Comparison of ENCODE assay signal across 18 mouse cellular contexts in genomic region chr2:101998911-101999572, GRCm38 (mm10).
DNase-seq lines count a peak whose midpoint lies in the region; ATAC-seq and TF ChIP-seq lines count a peak whose summit lies in the region.
"Had no signal": no experiment of that assay in that cellular context is flagged by ENCODE, and none has a peak within 500 bp of the region (broad histone marks: within the 10 kb centered on the region; RNA-seq: fewer than 3 reads in every experiment).

No protein-coding gene starts in this region.

- H3K4me3 ChIP-seq in forebrain, embryonic 13.5 days = no peak overlapping the region
- no peak overlapping the region for H3K4me3 ChIP-seq in forebrain, embryonic 14.5 days (ENCODE audit: low read depth, low read length)
- no peak overlapping the region for H3K4me3 ChIP-seq in midbrain, embryonic 14.5 days (replicated peaks; ENCODE audit: low read depth, low read length)
- no peak overlapping the region for H3K4me3 ChIP-seq in midbrain, embryonic 11.5 days (ENCODE audit: low read depth, low read length)
- no peak overlapping the region for H3K4me3 ChIP-seq in hindbrain, embryonic 14.5 days (replicated peaks; ENCODE audit: low read length)
- H3K4me3 ChIP-seq in limb, embryonic 14.5 days (replicated peaks; ENCODE audit: low read length) = no peak overlapping the region
- H3K4me3 ChIP-seq: embryonic facial prominence, embryonic 10.5 days; liver, embryonic 12.5 days had no signal

- no peak for ATAC-seq in forebrain, embryonic 13.5 days
- no peak for ATAC-seq in forebrain, embryonic 14.5 days
- ATAC-seq in midbrain, embryonic 14.5 days (ENCODE audit: low FRiP score, low TSS enrichment) = no peak
- no peak for ATAC-seq in midbrain, embryonic 11.5 days (ENCODE audit: low FRiP score)
- peak; percentile 19; the same call in 1 of the 2 replicates for ATAC-seq in hindbrain, embryonic 14.5 days (ENCODE audit: low FRiP score)
- ATAC-seq in limb, embryonic 14.5 days (ENCODE audit: low FRiP score, low read depth) = no peak
- ATAC-seq: activated CD4-positive, CD25-positive, alpha-beta regulatory T cell, adult 4 months; liver, embryonic 12.5 days had no signal

- no peak for DNase-seq in forebrain, embryonic 14.5 days (ENCODE audit: low spot score)
- peak; percentile 49 for DNase-seq in midbrain, embryonic 14.5 days
- DNase-seq in midbrain, embryonic 11.5 days (ENCODE audit: low spot score, missing footprints) = no peak
- peak; percentile 69 for DNase-seq in hindbrain, embryonic 14.5 days (ENCODE audit: low spot score)
- DNase-seq in limb, embryonic 14.5 days (ENCODE audit: low spot score) = peak; percentile 57
- no peak for DNase-seq in frontal cortex, postnatal 25 days (ENCODE audit: low spot score in 2 of 2)
- no peak for DNase-seq in Muller cell, postnatal 12 days (ENCODE audit: inconsistent ontology term)
- DNase-seq: cerebellum, adult 9-11 months; heart, adult 18-20 months; heart, postnatal 10 days; lung, postnatal 10 days; right cerebral cortex, postnatal 4 days; thymus, postnatal 25 days had no signal

- H3K36me3 ChIP-seq in forebrain, embryonic 13.5 days (ENCODE audit: poor library complexity, severe bottlenecking) = no peaks in the 10 kb centered on the region
- no peaks in the 10 kb centered on the region for H3K36me3 ChIP-seq in forebrain, embryonic 14.5 days (ENCODE audit: control insufficient read depth, insufficient read depth, low read length)
- no peaks in the 10 kb centered on the region for H3K36me3 ChIP-seq in midbrain, embryonic 14.5 days (ENCODE audit: control insufficient read depth, insufficient read depth, low read length)
- no peaks in the 10 kb centered on the region for H3K36me3 ChIP-seq in midbrain, embryonic 11.5 days (ENCODE audit: control insufficient read depth, insufficient read depth, low read length)
- H3K36me3 ChIP-seq in hindbrain, embryonic 14.5 days (replicated peaks; ENCODE audit: control insufficient read depth, insufficient read depth) = no peaks in the 10 kb centered on the region
- H3K36me3 ChIP-seq in limb, embryonic 14.5 days (ENCODE audit: control insufficient read depth, insufficient read depth, low read length) = no peaks in the 10 kb centered on the region
- H3K36me3 ChIP-seq: embryonic facial prominence, embryonic 10.5 days; G1E; liver, embryonic 12.5 days had no signal

- H3K9me3 ChIP-seq in forebrain, embryonic 13.5 days (replicated peaks) = no peaks in the 10 kb centered on the region
- H3K9me3 ChIP-seq in forebrain, embryonic 14.5 days (replicated peaks; ENCODE audit: control insufficient read depth, low read length) = no peaks in the 10 kb centered on the region
- no peaks in the 10 kb centered on the region for H3K9me3 ChIP-seq in midbrain, embryonic 14.5 days (ENCODE audit: control insufficient read depth, low read length)
- H3K9me3 ChIP-seq in midbrain, embryonic 11.5 days (ENCODE audit: control insufficient read depth, low read length) = no peaks in the 10 kb centered on the region
- H3K9me3 ChIP-seq in hindbrain, embryonic 14.5 days (ENCODE audit: control insufficient read depth, low read length) = no peaks in the 10 kb centered on the region
- no peaks in the 10 kb centered on the region for H3K9me3 ChIP-seq in limb, embryonic 14.5 days (ENCODE audit: control insufficient read depth, low read length)
- H3K9me3 ChIP-seq: embryonic facial prominence, embryonic 10.5 days; G1E; liver, embryonic 12.5 days had no signal

- no peak overlapping the region for H3K9ac ChIP-seq in forebrain, embryonic 13.5 days
- H3K9ac ChIP-seq in forebrain, embryonic 14.5 days (ENCODE audit: low read length) = no peak overlapping the region
- H3K9ac ChIP-seq in midbrain, embryonic 14.5 days (replicated peaks; ENCODE audit: low read length) = no peak overlapping the region
- H3K9ac ChIP-seq in midbrain, embryonic 11.5 days (ENCODE audit: low read length) = no peak overlapping the region
- no peak overlapping the region for H3K9ac ChIP-seq in hindbrain, embryonic 14.5 days
- H3K9ac ChIP-seq in limb, embryonic 14.5 days (ENCODE audit: low read depth, low read length, severe bottlenecking) = no peak overlapping the region
- H3K9ac ChIP-seq: liver, embryonic 12.5 days had no signal

- 0 out of 2 replicates have a peak overlapping the region, but pooled peaks have one; percentile 44 for H3K27ac ChIP-seq in forebrain, embryonic 13.5 days
- no peak overlapping the region for H3K27ac ChIP-seq in forebrain, embryonic 14.5 days (ENCODE audit: low read depth, low read length)
- H3K27ac ChIP-seq in midbrain, embryonic 14.5 days (replicated peaks; ENCODE audit: low read depth, low read length) = no peak overlapping the region
- H3K27ac ChIP-seq in midbrain, embryonic 11.5 days (ENCODE audit: low read depth, low read length) = no peak overlapping the region
- H3K27ac ChIP-seq in hindbrain, embryonic 14.5 days = peak overlapping the region; percentile 58
- H3K27ac ChIP-seq in limb, embryonic 14.5 days (replicated peaks; ENCODE audit: low read depth, low read length) = no peak overlapping the region
- H3K27ac ChIP-seq: embryonic facial prominence, embryonic 10.5 days; liver, embryonic 12.5 days had no signal

- H3K4me1 ChIP-seq in forebrain, embryonic 13.5 days = peaks cover 76% of the 10 kb centered on the region
- H3K4me1 ChIP-seq in forebrain, embryonic 14.5 days (ENCODE audit: control insufficient read depth, insufficient read depth, low read length) = peaks cover 61% of the 10 kb centered on the region
- peaks cover 61% of the 10 kb centered on the region for H3K4me1 ChIP-seq in midbrain, embryonic 14.5 days (ENCODE audit: control insufficient read depth, insufficient read depth, low read length)
- H3K4me1 ChIP-seq in midbrain, embryonic 11.5 days (ENCODE audit: control insufficient read depth, insufficient read depth, low read length) = peaks cover 33% of the 10 kb centered on the region
- H3K4me1 ChIP-seq in hindbrain, embryonic 14.5 days (replicated peaks; ENCODE audit: control insufficient read depth, insufficient read depth, low read length) = peaks cover 66% of the 10 kb centered on the region
- H3K4me1 ChIP-seq in limb, embryonic 14.5 days (ENCODE audit: control insufficient read depth, insufficient read depth, low read length) = peaks cover 25% of the 10 kb centered on the region

- H3K4me2 ChIP-seq in forebrain, embryonic 13.5 days = no peak overlapping the region
- no peak overlapping the region for H3K4me2 ChIP-seq in forebrain, embryonic 14.5 days (ENCODE audit: low read length)
- H3K4me2 ChIP-seq in midbrain, embryonic 14.5 days (ENCODE audit: low read length) = no peak overlapping the region
- no peak overlapping the region for H3K4me2 ChIP-seq in midbrain, embryonic 11.5 days
- no peak overlapping the region for H3K4me2 ChIP-seq in hindbrain, embryonic 14.5 days (replicated peaks)
- no peak overlapping the region for H3K4me2 ChIP-seq in limb, embryonic 14.5 days (replicated peaks; ENCODE audit: low read depth, low read length, severe bottlenecking)
- H3K4me2 ChIP-seq: liver, embryonic 12.5 days had no signal

- H3K27me3 ChIP-seq in forebrain, embryonic 13.5 days = no peaks in the 10 kb centered on the region
- H3K27me3 ChIP-seq in forebrain, embryonic 14.5 days (replicated peaks; ENCODE audit: control insufficient read depth, insufficient read depth, low read length) = no peaks in the 10 kb centered on the region
- H3K27me3 ChIP-seq in midbrain, embryonic 14.5 days (ENCODE audit: control insufficient read depth, insufficient read depth, low read length) = no peaks in the 10 kb centered on the region
- no peaks in the 10 kb centered on the region for H3K27me3 ChIP-seq in midbrain, embryonic 11.5 days (ENCODE audit: control insufficient read depth, insufficient read depth, low read length)
- no peaks in the 10 kb centered on the region for H3K27me3 ChIP-seq in hindbrain, embryonic 14.5 days (ENCODE audit: control insufficient read depth, insufficient read depth, low read length)
- H3K27me3 ChIP-seq in limb, embryonic 14.5 days (ENCODE audit: control insufficient read depth, insufficient read depth, low read length) = no peaks in the 10 kb centered on the region
- H3K27me3 ChIP-seq: liver, embryonic 12.5 days had no signal

- no peak for TF ChIP-seq POLR2A in limb, embryonic 14.5 days (IDR thresholded peaks at IDR 0.05; ENCODE audit: borderline replicate concordance, extremely low read depth, insufficient read depth, insufficient read length)

- 76% methylated on average over 11 of the region's 11 CpGs for WGBS in forebrain, embryonic 13.5 days
- 65% methylated on average over 11 of the region's 11 CpGs for whole genome bisulfite sequencing in forebrain, embryonic 14.5 days
- 51% methylated on average over 11 of the region's 11 CpGs for WGBS in midbrain, embryonic 14.5 days
- WGBS in midbrain, embryonic 11.5 days = 85% methylated on average over 11 of the region's 11 CpGs
- 38% methylated on average over 11 of the region's 11 CpGs for WGBS in hindbrain, embryonic 14.5 days
- 41% methylated on average over 11 of the region's 11 CpGs for WGBS in limb, embryonic 14.5 days

Comparison
In these comparisons a context has a peak if more than half of its experiments do, and no peak if none do; other contexts are left out.
1. H3K27ac ChIP-seq: peak in forebrain, embryonic 13.5 days (single experiment) and hindbrain, embryonic 14.5 days (single experiment); none in forebrain, embryonic 14.5 days (single experiment), midbrain, embryonic 14.5 days (single experiment), midbrain, embryonic 11.5 days (single experiment) and limb, embryonic 14.5 days (single experiment).
2. DNase-seq: peak in midbrain, embryonic 14.5 days (single experiment), hindbrain, embryonic 14.5 days (single experiment) and limb, embryonic 14.5 days (single experiment); none in forebrain, embryonic 14.5 days (single experiment), midbrain, embryonic 11.5 days (single experiment), frontal cortex, postnatal 25 days (0 of 2) and Muller cell, postnatal 12 days (single experiment).